Mouse (Mus musculus) retina, postnatal 1 day (tissue): ENCODE measurements around the gene Krt84.
"Not testable (repeated sequence)": the region's sequence is repeated elsewhere in the genome, so short reads cannot be mapped to it uniquely, and the experiment has no call there.

ENCODE experiments used
- DNase-seq: peaks from one replicate; pipeline ENCODE4 v3.0.0-alpha.2; 2012

Gene Krt84

GRCm38 (mm10) chr15:101532720-101533119, at the start of gene Krt84:
Krt84 (minus strand) TSS chr15:101532820.
- DNase-seq = no peak

- no peak for DNase-seq
Observed at GRCm38 (mm10) chr15:101581701-101582100, 49.1 kb upstream of the Krt84 start.

GRCm38 (mm10) chr15:101575506-101575905, 42.9 kb upstream of the Krt84 start:
- DNase-seq = no peak

GRCm38 (mm10) chr15:101573796-101574345, 41.3 kb upstream of the Krt84 start, which contains the start of gene Krt75:
Krt75 (minus strand) TSS chr15:101573904.
- DNase-seq = no peak

GRCm38 (mm10) chr15:101567780-101568179, 35.2 kb upstream of the Krt84 start:
- no peak for DNase-seq

GRCm38 (mm10) chr15:101562850-101563249, 30.2 kb upstream of the Krt84 start, which contains the start of gene Krt90:
Krt90 (minus strand) TSS chr15:101562950.
- DNase-seq = no peak

GRCm38 (mm10) chr15:101558034-101558646, 25.5 kb upstream of the Krt84 start:
- DNase-seq = peak; percentile 80

GRCm38 (mm10) chr15:101553169-101553568, 20.5 kb upstream of the Krt84 start:
- DNase-seq = peak; percentile 87

- DNase-seq = no peak
Observed at GRCm38 (mm10) chr15:101552188-101552587, 19.6 kb upstream of the Krt84 start.

GRCm38 (mm10) chr15:101550567-101550966, 17.9 kb upstream of the Krt84 start, which contains the start of gene Krt82:
Krt82 (minus strand) TSS chr15:101550667.
- no peak for DNase-seq

GRCm38 (mm10) chr15:101544478-101544877, 11.9 kb upstream of the Krt84 start:
- peak; percentile 67 for DNase-seq

- no peak for DNase-seq
Observed at GRCm38 (mm10) chr15:101542543-101542942, 9.9 kb upstream of the Krt84 start.

- DNase-seq = no peak
Observed at GRCm38 (mm10) chr15:101538580-101538900, 5.9 kb upstream of the Krt84 start.

- DNase-seq = no peak
Observed at GRCm38 (mm10) chr15:101537864-101538579, 5.4 kb upstream of the Krt84 start.

GRCm38 (mm10) chr15:101536054-101536850, 3.6 kb upstream of the Krt84 start:
- DNase-seq = peak; percentile 45

- no peak for DNase-seq
Observed at GRCm38 (mm10) chr15:101522556-101523232, 9.9 kb downstream of the Krt84 start.

- peak; percentile 82 for DNase-seq
Observed at GRCm38 (mm10) chr15:101519792-101520191, 12.8 kb downstream of the Krt84 start.

GRCm38 (mm10) chr15:101517161-101517560, 15.5 kb downstream of the Krt84 start, which contains the start of gene Gm49425:
Gm49425 (minus strand) TSS chr15:101517261.
- DNase-seq = not testable (repeated sequence)

- no peak for DNase-seq
Observed at GRCm38 (mm10) chr15:101508247-101508646, 24.4 kb downstream of the Krt84 start.

GRCm38 (mm10) chr15:101506896-101507758, 25.5 kb downstream of the Krt84 start:
- no peak for DNase-seq

GRCm38 (mm10) chr15:101497181-101497580, 35.4 kb downstream of the Krt84 start:
- DNase-seq = peak; percentile 63
